Mouse (Mus musculus) B cell, adult 67 days (primary cell): Measurements from ENCODE around the gene Mov10. TPM values are rescaled to one million over a fixed set of nuclear protein-coding genes. Genes with fewer than 3 reads are reported as not detected.

Source experiments
- total RNA-seq, 2 experiments: library from RNA; stranded (reverse); gene quantifications; 4 replicates each; pipeline ENCODE4 v1.2.4; 2023

Gene Mov10
- 10 to 100 TPM; 28.1 to 32.9 TPM for total RNA-seq

DNA sequence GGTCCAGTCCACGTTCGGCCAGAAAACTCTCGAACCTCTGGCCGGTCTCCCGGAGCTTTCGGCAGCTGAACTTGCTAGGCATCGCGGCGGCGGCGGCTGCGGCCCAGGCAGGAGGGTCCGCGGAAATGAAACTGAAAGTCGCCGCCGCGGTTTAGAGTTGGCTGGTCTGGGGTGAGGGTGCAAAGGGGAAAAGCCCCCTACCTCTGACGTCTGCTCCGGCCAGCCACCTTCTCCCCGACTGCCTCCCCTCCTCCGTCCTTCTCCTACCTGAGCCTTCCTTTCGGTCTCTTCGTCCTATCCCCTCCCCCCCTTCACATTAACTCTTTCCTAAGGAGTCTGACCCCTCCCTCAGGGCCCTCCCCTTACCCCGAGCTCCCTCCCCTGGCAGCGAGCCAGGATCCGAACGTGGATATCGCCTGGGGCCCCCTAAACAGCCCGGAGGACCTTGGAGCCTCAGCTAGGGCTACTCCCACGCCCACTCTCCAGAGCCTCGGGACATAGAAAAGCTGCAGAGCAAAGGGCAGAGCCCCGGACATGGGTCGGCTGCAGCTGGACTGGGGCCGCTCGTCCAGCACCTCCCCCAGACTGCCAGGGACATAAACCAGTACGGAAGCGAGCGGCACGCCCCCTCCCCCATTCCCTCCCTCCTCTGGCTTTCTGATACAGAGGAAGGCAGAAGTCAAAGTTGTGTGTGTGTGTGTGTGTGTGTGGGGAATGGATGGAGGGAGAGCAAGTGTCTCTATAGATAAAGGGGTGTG is at the start of gene Mov10:
Mov10 (minus strand) TSS at position 573 of the 758 bp plus-strand sequence.

DNA sequence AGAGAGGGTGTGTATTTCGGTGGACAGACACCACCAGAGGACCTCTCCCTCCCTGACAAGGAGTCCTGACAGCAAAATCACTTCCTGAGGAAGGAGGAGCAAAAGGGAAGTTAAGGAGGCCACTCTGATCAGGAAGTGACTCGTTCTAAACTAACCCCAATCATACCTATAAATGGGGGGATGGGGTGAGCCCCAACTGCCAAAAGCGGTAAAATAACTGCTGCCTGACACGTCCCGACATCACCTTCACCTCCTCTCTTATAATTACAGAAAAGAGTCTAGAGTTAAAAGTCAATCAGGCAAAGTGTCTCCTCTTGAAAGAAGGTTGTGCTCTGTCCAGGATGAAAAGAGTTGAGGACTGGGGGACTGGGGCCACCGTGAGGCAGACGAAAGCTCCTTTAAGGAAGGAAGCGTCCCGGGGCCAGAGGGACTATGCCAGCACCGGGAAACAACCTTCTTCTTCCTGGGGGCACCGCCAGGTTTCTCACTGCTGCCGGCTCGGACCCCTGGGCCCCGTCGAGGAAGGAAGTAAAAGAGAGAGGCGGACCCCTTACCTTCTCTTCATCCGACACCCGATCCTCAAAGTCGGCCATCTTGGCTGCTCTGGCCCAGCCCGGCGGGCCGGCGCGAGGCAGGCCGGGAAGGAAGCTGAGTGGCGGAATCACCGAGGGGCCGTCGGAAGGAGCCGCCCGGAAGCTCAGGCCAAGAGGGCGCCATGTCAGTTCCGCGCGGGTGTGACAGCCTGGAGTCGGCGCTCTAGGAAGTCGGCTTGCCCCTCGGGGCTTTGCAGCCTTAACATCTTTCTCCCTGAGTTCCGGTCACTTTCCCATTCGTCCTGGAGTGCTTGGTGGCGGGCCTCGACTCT is 45.7 kb upstream of the Mov10 start, which contains the start of the genes St7l and Capza1:
St7l (plus strand) TSS at position 220 of the 865 bp plus-strand sequence.
Capza1 (minus strand) TSS at position 720 of the 865 bp plus-strand sequence.

DNA sequence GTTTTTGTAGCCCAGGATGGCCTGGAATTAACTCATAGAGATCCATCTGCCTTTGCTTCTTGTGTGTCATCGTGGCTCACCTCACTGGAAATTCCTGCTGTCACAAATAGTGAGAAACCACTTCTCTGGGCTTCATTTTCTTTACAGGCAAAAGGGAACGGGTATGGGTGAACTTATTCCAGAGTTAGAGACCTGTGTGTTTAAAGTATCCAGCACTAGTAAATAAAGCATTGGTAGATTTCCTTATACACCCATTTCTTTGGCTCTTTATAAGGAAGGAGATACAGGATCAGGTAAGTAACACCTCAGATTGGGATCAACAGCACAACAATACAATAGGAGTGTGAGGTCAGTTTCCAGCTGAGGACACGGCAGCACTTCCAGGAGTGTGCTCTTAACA is 30.3 kb downstream of the Mov10 start, which contains the start of gene Rhoc:
Rhoc (plus strand) TSS at position 301 of the 400 bp plus-strand sequence.

DNA sequence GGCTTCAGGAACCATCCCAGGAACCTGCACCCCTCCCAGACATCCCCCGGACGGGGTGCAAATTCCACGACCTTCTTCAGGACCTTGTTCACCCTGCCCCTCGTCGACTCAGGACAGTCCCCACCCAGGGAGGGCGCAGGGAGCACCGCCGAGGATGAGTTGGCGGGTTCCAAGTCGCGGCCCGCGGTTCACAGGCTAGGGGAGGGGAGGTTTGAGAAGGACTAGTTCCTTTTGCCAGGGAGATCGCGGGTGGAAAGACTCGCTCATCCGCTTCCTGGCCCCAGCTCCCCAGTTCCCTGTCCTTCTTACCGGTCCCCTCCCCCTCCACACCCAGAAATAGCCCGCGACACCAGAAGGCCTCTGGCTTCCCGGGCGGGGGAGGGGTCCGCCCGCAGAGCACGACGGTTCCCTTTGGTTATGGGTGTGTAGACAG is 36.9 kb downstream of the Mov10 start, which contains the start of gene Fam19a3:
Fam19a3 (minus strand) TSS at position 370 of the 433 bp plus-strand sequence.

DNA sequence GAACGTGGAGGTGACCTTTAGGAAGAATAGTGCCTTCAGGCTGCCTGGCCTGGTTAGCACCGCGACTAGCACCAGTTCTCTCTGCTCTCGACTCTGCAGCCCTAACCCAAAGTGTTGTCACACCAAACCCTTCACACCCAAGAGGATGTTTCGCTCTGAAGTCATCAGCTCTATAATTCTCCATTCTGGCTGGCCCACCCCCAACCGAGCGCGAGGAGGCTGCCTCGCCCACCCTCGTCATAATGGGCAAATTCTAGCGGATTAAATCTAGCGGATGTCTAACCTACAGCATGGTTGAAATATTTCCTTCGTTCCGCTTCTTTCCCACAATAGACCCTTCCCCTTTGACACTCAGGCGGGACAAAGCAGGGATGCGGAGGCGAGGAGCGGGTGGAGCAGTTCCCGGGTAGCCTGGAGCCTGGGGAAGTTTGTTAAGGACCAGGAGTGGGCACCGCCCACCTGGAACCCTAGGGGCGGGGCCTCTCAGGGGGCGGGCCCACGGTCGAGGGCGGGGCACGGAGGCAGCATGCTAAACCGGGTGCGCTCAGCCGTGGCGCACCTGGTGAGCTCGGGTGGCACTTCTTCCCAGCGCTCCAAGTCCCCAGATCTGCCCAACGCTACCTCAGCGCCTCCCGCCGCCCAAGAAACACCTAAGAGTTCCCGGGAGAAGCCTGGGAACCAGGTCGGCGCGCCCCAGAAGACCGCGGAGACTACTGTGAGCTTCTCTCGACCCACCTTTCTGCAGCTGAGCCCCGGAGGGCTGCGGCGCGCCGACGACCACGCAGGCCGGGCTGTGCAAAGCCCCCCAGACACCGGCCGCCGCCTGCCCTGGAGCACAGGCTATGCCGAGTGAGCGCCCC is 37.6 kb downstream of the Mov10 start, which contains the start of gene Ppm1j:
Ppm1j (plus strand) TSS at position 496 of the 860 bp plus-strand sequence.

Other genes starting within 250 kb of the Mov10 start
- gene Slc16a1, start 179.9 kb downstream of the Mov10 start, total RNA-seq: 10 to 100 TPM in 1 of 2 experiments, 1 to 10 TPM in 1; 8.4 to 14.0 TPM
- gene Ppm1j, start 37.5 kb downstream of the Mov10 start, total RNA-seq: not detected
- not detected for gene Fam19a3, start 36.7 kb downstream of the Mov10 start, total RNA-seq
- not detected for gene Rhoc, start 30.2 kb downstream of the Mov10 start, total RNA-seq
- 10 to 100 TPM; 20.2 to 20.5 TPM for gene St7l, start 45.4 kb upstream of the Mov10 start, total RNA-seq
- gene Capza1, start 45.9 kb upstream of the Mov10 start, total RNA-seq: 100 to 1,000 TPM; 172 to 182 TPM
- not detected for gene Wnt2b, start 143.4 kb upstream of the Mov10 start, total RNA-seq
- gene Cttnbp2nl, start 234.6 kb upstream of the Mov10 start, total RNA-seq: under 1 TPM in 1 of 2 experiments, not detected in 1; 0.15 TPM
- gene 4930564D02Rik, start 248.3 kb upstream of the Mov10 start, total RNA-seq: not detected